9 mouse cellular contexts compared by ENCODE assay signal in genomic region chr4:23913396-23913795, GRCm38 (mm10).
DNase-seq lines count a peak whose midpoint lies in the region; ATAC-seq lines count a peak whose summit lies in the region.
"Had no signal": no experiment of that assay in that cellular context is flagged by ENCODE, and none has a peak within 500 bp of the region (broad histone marks: within the 10 kb centered on the region; RNA-seq: fewer than 3 reads in every experiment).

No protein-coding gene starts in this region.

- H3K9me3 ChIP-seq in midbrain, embryonic 14.5 days (ENCODE audit: control insufficient read depth, low read length), result no peaks in the 10 kb centered on the region
- H3K9me3 ChIP-seq: limb, embryonic 13.5 days had no signal

- H3K36me3 ChIP-seq in midbrain, embryonic 14.5 days (ENCODE audit: control insufficient read depth, insufficient read depth, low read length), result no peaks in the 10 kb centered on the region
- H3K36me3 ChIP-seq: limb, embryonic 13.5 days had no signal

- peak; percentile 1 to 6 for DNase-seq in adrenal gland, postnatal 36 days
- no peak for DNase-seq in adrenal gland, adult 8-10 months
- DNase-seq in ZHBTc4 (ENCODE audit: low read depth, low spot score), result peak; percentile 16
- peak; percentile 10 to 19 for DNase-seq in frontal cortex, postnatal 14 days (ENCODE audit: low spot score in 2 of 2)
- DNase-seq in midbrain, embryonic 14.5 days, result peak; percentile 86
- DNase-seq in spleen, postnatal 4 days (ENCODE audit: low spot score in 2 of 2), result no peak
- no peak for DNase-seq in kidney, postnatal 36 days

- H3K4me3 ChIP-seq in midbrain, embryonic 14.5 days (replicated peaks; ENCODE audit: low read depth, low read length), result no peak overlapping the region
- H3K4me3 ChIP-seq: limb, embryonic 13.5 days had no signal

- peak; percentile 92 for ATAC-seq in midbrain, embryonic 14.5 days (ENCODE audit: low FRiP score, low TSS enrichment)
- ATAC-seq in megakaryocyte, adult 5-6 weeks (ENCODE audit: poor library complexity, severe bottlenecking), result no peak

- H3K9ac ChIP-seq in midbrain, embryonic 14.5 days (replicated peaks; ENCODE audit: low read length), result no peak overlapping the region
- H3K9ac ChIP-seq: limb, embryonic 13.5 days had no signal

- no peak overlapping the region for H3K27ac ChIP-seq in midbrain, embryonic 14.5 days (replicated peaks; ENCODE audit: low read depth, low read length)
- H3K27ac ChIP-seq: limb, embryonic 13.5 days had no signal

- H3K27me3 ChIP-seq in midbrain, embryonic 14.5 days (ENCODE audit: control insufficient read depth, insufficient read depth, low read length), result no peaks in the 10 kb centered on the region
- H3K27me3 ChIP-seq: limb, embryonic 13.5 days had no signal

- WGBS in midbrain, embryonic 14.5 days, result 2% methylated on average over 4 of the region's 4 CpGs

- H3K4me2 ChIP-seq in midbrain, embryonic 14.5 days (ENCODE audit: low read length), result no peak overlapping the region
- H3K4me2 ChIP-seq: limb, embryonic 13.5 days had no signal

- no peaks in the 10 kb centered on the region for H3K4me1 ChIP-seq in midbrain, embryonic 14.5 days (ENCODE audit: control insufficient read depth, insufficient read depth, low read length)
- H3K4me1 ChIP-seq: limb, embryonic 13.5 days had no signal

Comparison
In these comparisons a context has a peak if more than half of its experiments do, and no peak if none do; other contexts are left out.
1. DNase-seq: peak in adrenal gland, postnatal 36 days (2 of 2), ZHBTc4 (single experiment), frontal cortex, postnatal 14 days (2 of 2) and midbrain, embryonic 14.5 days (single experiment); none in adrenal gland, adult 8-10 months (single experiment), spleen, postnatal 4 days (0 of 2) and kidney, postnatal 36 days (0 of 2).